Mouse (Mus musculus) lung, embryonic 15.5 days (tissue): ENCODE measurements around the gene Mzf1. TPM values are rescaled to one million over a fixed set of nuclear protein-coding genes. Genes with fewer than 3 reads are reported as not detected.

Source experiments
- ATAC-seq: fragments of 200-750 bp; cut with Nextera tagmentation; 2 replicates; pipeline ENCODE4 v1.8.0; 2017; ENCODE audit warnings: moderate number of reproducible peaks, borderline replicate concordance; ENCODE audit not compliant: low FRiP score, low TSS enrichment; ENCODE audit errors: extremely low read depth
- H3K27ac ChIP-seq: fragments of 300-500 bp; sonication (generic); 2 replicates; pipeline ENCODE4 v1.5.1; 2015; ENCODE audit warnings: moderate library complexity, mild to moderate bottlenecking, inconsistent platforms
- H3K27me3 ChIP-seq: fragments of 300-500 bp; sonication (generic); 2 replicates; pipeline ENCODE4 v1.6.1; 2015; ENCODE audit warnings: inconsistent platforms
- H3K36me3 ChIP-seq: fragments of 300-500 bp; sonication (generic); 2 replicates; pipeline ENCODE4 v1.6.1; 2015; ENCODE audit warnings: inconsistent platforms
- H3K4me1 ChIP-seq: fragments of 300-500 bp; sonication (generic); 2 replicates; pipeline ENCODE4 v1.6.1; 2015; ENCODE audit warnings: inconsistent platforms
- H3K4me2 ChIP-seq: fragments of 300-500 bp; sonication (generic); 2 replicates; pipeline ENCODE4 v1.6.1; 2015; ENCODE audit warnings: inconsistent platforms, mild to moderate bottlenecking, moderate library complexity
- H3K4me3 ChIP-seq: fragments of 300-500 bp; sonication (generic); 2 replicates; pipeline ENCODE4 v1.5.1; 2015; ENCODE audit warnings: mild to moderate bottlenecking, inconsistent platforms
- H3K9ac ChIP-seq: fragments of 300-500 bp; sonication (generic); 2 replicates; pipeline ENCODE4 v1.6.1; 2015; ENCODE audit warnings: inconsistent platforms
- H3K9me3 ChIP-seq: fragments of 300-500 bp; sonication (generic); 2 replicates; pipeline ENCODE4 v1.6.1; 2016; ENCODE audit warnings: inconsistent platforms
- WGBS: fragments of 180-500 bp; shearing (Covaris S2); methylation state at CpG from one replicate; pipeline ENCODE4 v1.1.7; 2015; 5-methylcytosine and 5-hydroxymethylcytosine counted together
- polyA plus RNA-seq: library from polyadenylated mRNA; unstranded; fragments of >200 nt; fragmentation: Nextera tagmentation; extraction: Ambion mirVana; gene quantifications from 2 replicates; pipeline ENCODE4 v1.2.1, GENCODE M21; 2015

Mzf1 gene
- polyA plus RNA-seq, 1 experiment from 2014 or later: 3.1 TPM

DNA sequence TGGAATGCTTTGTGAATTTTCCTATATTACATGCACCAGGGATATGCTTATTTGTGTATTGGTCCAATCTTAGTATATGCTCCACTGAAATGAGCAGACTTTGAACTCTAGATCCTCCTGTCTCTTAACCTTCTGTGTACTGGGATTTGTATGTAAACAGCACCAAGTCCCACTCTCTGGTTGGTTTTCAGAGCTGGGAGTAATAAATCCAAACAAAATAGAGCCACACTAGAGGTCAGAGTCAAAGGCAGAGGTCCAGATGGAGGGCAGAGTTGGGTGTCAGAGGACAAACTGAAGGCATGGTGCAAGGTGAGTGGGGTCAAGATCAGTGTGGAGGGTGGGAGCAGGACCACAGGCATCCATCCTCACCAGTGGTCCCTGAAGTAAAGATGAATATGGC, 58.7 kb downstream of the Mzf1 start:
- Histone ChIP-seq H3K4me1 (no peaks in the 10 kb centered on the region), H3K9me3 (no peaks in the 10 kb centered on the region)
- ATAC-seq: no peak

DNA sequence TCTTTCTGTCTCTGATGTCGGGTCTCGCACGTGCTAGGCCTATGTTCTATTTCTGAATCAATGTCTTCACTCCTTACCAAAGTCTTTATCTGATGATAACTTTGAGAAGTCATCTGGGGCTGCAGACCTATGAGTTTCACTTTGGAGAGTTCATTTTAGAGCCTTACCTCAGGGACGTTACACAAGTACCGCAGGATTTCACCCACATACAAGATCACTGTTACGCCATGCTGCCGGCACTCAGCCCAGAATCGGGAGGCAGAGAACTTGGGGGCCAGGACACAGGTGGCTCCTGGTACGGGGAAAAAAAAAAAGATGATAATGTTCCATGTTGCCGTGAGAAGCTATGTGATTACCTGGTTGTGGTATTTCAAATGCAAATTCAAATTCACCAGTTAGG, 61.4 kb downstream of the Mzf1 start:
- no peak overlapping the region for H3K9ac ChIP-seq
- no peak overlapping the region for H3K27ac ChIP-seq
- H3K4me1 ChIP-seq: no peaks in the 10 kb centered on the region
- H3K4me3 ChIP-seq: no peak overlapping the region
- no peak for ATAC-seq
- H3K27me3 ChIP-seq: no peaks in the 10 kb centered on the region
- H3K36me3 ChIP-seq: no peaks in the 10 kb centered on the region
- 83% methylated on average over 10 of the region's 10 CpGs for WGBS
- H3K9me3 ChIP-seq: no peaks in the 10 kb centered on the region
- H3K4me2 ChIP-seq: no peak overlapping the region

More for the DNA sequence above, 58.7 kb downstream of the Mzf1 start:
- Histone ChIP-seq H3K4me3 (no peak overlapping the region), H3K36me3 (no peaks in the 10 kb centered on the region), H3K4me2 (no peak overlapping the region), H3K9ac (no peak overlapping the region), H3K27me3 (no peaks in the 10 kb centered on the region), H3K27ac (no peak overlapping the region)

Other genes starting within 250 kb of the Mzf1 start
- gene Zfp329, start 235.9 kb downstream of the Mzf1 start, polyA plus RNA-seq: 12.5 and 14.2 TPM in 2 replicates
- gene Zfp110, start 220.0 kb downstream of the Mzf1 start, polyA plus RNA-seq: 40.0 and 48.4 TPM in 2 replicates
- 4.9 and 5.2 TPM in 2 replicates for gene Zfp128, start 173.6 kb downstream of the Mzf1 start, polyA plus RNA-seq
- 16.1 and 17.1 TPM in 2 replicates for gene Zscan22, start 156.9 kb downstream of the Mzf1 start, polyA plus RNA-seq
- 1,008 and 1,109 TPM in 2 replicates for gene Rps5, start 132.5 kb downstream of the Mzf1 start, polyA plus RNA-seq
- 0.98 and 1.3 TPM in 2 replicates for gene Rnf225, start 127.3 kb downstream of the Mzf1 start, polyA plus RNA-seq
- gene Zfp324, start 88.9 kb downstream of the Mzf1 start, polyA plus RNA-seq: 10.9 and 11.0 TPM in 2 replicates
- 9.7 and 10.5 TPM in 2 replicates for gene Zfp446, start 76.9 kb downstream of the Mzf1 start, polyA plus RNA-seq
- gene Slc27a5, start 56.6 kb downstream of the Mzf1 start, polyA plus RNA-seq: 0.09 TPM in 1 of 2 replicates, not detected in the other
- gene Trim28, start 55.6 kb downstream of the Mzf1 start, polyA plus RNA-seq: 294 and 302 TPM in 2 replicates
- 24.8 and 27.8 TPM in 2 replicates for gene Zbtb45, start 44.7 kb downstream of the Mzf1 start, polyA plus RNA-seq
- gene Chmp2a, start 20.0 kb downstream of the Mzf1 start, polyA plus RNA-seq: 138 and 140 TPM in 2 replicates
- 114 and 122 TPM in 2 replicates for gene Ube2m, start 16.5 kb downstream of the Mzf1 start, polyA plus RNA-seq
- not detected in 2 replicates for gene Vmn1r85, start 40.4 kb upstream of the Mzf1 start, polyA plus RNA-seq
- gene Vmn1r86, start 65.2 kb upstream of the Mzf1 start, polyA plus RNA-seq: not detected in 2 replicates
- not detected in 2 replicates for gene Vmn1r87, start 85.4 kb upstream of the Mzf1 start, polyA plus RNA-seq
- gene Vmn1r88, start 104.8 kb upstream of the Mzf1 start, polyA plus RNA-seq: not detected in 2 replicates
- not detected in 2 replicates for gene Vmn1r89, start 158.3 kb upstream of the Mzf1 start, polyA plus RNA-seq
- 101 and 113 TPM in 2 replicates for gene Lig1, start 222.5 kb upstream of the Mzf1 start, polyA plus RNA-seq
- 8.5 and 10.0 TPM in 2 replicates for gene Zswim9, start 224.0 kb upstream of the Mzf1 start, polyA plus RNA-seq